Mouse (Mus musculus): ENCODE results near the gene Disc1.

Gene Disc1

GRCm38 (mm10) chr8:125224271-125224699 lies 170.3 kb downstream of the Disc1 start:
- DNase-seq: no peak

DNA sequence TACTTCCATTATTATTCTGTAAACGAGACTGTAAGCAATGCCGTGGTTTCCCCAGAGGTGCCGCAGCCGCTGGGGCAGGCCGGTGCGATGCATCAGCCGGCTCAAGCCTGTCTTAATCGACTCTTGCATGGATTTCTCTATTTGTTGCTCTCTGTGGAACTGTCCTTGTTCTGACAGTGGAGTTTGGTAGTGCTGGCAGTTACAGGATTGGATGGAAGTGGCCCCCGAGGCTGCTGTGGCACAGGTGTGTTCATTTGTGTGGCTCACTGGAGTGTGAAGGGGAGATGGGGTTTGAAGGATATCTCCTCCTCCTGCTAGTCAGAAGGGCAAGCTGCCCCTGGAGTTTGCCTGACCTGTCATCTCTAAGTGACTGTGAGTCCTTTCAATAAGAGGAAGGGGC lies 171.3 kb downstream of the Disc1 start:
- DNase-seq: no peak

GRCm38 (mm10) chr8:125226989-125227624 lies 173.1 kb downstream of the Disc1 start:
- DNase-seq: peak; percentile 14

GRCm38 (mm10) chr8:125230526-125231131 lies 176.6 kb downstream of the Disc1 start:
- no peak for DNase-seq

DNA sequence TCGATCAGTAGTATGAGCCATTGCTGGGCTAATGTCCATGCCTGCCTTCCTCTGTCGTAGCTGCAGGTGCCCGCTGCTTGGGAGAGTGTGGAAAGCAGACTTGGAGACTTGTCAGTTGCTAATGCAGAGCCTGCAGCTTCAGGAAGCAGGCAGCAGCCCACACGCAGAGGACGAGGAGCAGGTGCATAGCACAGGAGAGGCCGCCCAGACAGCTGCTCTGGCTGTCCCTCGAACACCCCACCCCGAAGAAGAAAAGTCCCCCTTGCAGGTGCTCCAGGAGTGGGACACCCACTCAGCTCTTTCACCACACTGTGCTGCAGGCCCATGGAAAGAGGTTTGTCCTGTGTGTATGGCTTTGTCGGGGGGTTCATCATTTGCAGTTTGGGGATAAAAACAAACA lies 178.7 kb downstream of the Disc1 start:
- no peak for DNase-seq

DNA sequence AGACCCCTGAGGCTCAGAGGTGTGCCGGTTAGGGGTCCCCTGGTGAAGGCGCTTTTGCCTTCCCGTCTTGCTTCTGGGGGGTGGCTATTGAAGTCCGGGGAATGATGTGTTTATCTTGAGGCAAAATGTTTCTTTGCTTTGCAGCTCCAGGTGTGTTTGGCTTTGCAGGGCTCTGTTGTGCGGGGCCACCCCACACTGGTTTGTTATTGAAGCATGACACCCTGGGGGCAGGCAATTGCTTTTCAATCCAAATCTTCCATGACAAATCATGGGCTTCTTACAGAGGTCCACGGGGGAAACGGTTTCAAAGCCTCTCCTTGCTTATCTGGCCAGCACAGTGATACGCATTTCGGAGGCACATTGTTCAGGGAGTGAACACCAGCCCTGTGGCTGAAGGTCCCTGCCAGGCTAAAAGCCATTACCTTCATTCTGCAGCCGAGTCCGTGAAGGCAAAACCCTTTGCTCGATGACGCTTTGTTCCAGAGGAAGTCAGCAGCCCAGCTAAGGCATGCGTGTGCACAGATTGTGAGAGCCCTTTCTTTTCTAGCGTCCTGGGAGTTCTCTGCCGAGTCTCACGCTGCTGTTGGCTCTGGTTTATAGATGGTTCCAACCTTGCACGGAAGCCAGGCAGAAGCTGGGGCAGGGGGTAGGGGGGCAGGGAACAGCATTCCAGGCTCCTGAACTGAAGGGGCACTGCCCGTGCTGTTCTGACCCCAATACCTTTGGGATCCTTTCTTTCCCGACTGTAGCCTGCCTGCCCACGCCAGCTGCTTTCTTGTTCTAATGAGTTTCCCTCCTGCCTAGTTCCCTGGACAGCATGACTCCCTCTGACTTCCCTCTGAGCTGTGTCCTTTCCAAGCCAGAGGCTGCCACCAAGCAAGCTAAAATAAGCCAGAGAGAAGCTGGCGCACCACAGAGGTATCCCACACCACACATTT lies 182.2 kb downstream of the Disc1 start:
- DNase-seq: no peak

DNA sequence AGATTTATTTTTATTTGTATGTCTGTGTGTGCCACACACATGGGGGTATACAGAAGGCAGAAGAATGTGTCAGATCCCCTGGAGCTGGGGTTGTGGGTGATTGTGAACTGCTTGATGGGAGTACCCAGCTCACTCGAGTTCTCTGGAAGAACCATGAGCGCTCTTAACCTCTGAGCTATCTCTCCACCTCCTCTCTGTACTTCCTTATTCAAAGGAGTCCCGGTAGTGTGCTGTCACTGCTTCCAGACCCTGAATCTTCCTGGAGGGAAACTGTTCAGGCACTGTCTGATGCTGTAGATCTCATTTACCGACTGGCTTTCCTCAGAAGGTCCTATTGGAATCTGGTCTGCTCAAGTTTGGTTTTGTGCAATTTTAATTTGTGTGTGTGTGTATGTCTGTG lies 186.8 kb downstream of the Disc1 start:
- DNase-seq: no peak

DNA sequence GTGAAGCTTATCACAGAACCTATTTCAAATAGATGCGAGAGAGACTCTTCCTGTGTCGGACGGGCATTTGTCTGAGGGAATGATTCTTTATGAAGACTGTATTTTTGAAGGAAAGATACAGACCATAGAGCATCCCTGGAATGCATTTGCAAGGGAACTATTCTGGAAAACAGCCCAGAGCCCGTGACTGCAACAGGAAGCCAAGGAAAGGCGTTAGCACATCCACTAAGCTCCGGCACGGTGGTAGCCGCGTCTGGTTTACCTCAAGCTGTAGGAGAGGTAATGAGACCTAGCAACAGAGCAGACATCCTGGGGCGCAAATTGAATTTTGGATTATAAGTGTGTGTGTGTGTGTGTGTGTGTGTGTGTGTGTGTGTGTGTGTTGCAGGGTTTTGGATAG lies 188.4 kb downstream of the Disc1 start:
- peak; percentile 27 for DNase-seq

DNA sequence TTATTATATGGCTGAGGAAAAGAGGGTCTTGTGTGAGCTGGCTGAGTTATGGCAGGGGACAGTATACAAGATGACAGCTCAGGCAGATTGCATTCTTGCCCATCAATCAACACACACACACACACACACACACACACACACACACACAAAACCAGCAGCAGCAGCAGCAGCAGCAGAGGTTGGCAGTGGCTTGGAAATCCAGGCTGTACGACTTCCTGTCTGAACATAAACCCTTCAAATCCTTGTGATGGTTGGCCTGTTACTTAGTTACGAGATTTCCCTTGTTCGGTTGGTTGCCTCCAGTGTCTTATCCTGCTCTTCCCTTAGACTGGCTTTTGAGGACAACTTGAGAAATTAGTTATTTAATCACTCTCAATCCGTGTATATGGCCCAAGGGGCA lies 188.9 kb downstream of the Disc1 start:
- DNase-seq: no peak

- DNase-seq: no peak
Measured at GRCm38 (mm10) chr8:125246737-125247292, 192.8 kb downstream of the Disc1 start.

GRCm38 (mm10) chr8:125247349-125247748 lies 193.4 kb downstream of the Disc1 start:
- no peak for DNase-seq

DNA sequence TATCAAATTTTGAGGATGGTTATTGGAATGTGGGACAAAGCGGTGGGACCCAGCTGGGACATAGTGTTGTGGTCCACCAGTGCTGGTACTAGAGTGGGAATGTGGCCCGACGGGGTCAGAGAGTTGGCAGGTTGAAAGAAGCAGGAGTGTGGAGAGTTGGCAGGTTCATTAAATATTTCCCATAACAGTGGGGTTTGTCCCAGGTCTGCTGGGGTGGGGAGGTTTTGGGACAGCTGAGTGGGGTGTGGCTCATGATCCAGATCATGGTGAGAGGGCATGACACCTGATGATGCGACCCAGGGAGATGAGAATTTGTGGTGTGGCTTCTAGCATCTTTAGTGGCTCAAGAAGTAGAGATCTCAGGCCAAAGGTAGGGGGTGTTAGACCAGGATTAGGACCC lies 199.0 kb downstream of the Disc1 start:
- no peak for DNase-seq

DNA sequence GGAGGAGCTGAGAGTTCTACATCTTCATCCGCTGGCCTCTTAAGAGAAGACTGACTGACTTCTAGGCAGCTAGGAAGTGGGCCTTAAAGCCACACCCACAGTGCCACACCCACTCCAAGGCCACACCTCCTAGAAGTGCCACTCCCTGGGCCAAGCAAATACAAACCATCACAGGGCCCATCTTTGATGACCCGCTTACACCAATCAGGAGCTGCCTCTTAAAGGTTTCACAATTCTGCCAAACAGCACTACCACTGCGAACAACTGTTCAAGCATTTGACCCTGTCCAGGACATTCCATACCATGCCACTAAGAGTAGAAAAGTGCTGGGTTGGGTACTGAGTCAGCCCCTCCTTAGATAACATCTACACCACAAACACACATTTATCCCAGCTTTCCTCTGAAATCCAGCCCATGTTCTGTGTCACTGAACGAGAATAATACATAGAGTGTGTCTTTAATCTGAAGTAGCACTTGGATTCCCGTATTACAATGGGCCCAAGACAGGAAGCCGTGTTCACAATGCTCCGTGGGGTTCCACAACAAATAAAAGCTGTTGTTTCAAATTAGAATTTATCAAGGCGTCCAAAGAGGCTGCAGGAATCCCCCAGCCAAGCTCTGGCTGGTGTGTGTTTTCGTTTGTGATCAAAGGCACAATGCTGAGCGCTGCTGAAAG lies 199.6 kb downstream of the Disc1 start:
- DNase-seq: peak; percentile 24

DNA sequence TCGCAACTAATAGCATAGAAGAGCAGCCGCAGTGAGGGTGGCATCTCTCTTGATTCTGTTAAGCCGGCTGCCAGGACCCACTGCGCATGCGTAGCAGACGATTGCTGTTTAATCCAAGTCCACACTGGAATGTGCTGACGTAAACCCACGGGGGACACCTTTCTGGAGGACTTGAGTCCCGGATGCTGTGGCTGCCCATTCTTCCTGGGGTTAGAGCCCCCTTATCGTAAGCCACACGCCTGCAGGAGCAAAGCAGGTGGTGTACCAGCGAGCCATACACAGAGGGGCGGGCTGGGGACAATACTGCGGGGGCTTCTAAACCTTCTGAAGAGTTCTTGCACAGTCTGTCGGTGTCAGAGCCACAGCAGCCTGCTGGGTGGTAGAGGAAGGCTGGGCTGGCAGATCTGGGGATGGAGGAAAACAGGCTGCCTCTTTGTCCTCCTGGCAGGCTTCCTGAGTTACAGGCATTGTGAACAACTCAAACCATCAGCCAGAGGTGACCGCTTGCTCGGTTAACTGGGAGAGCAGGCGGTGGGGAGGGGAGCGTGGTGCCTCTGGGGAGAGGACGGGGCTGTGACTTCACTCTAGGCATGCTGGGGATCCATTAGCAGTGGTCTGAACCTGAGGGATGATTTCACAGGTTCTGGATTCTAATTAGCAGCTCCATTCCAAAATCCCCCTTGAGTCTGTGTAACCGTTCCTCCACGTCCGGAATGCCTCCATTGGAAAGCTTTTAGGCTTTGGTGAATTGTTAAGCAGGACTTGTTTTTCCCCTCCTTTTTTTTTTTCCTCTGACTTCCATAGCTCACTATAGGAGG lies 200.4 kb downstream of the Disc1 start:
- peak; percentile 65 for DNase-seq

DNA sequence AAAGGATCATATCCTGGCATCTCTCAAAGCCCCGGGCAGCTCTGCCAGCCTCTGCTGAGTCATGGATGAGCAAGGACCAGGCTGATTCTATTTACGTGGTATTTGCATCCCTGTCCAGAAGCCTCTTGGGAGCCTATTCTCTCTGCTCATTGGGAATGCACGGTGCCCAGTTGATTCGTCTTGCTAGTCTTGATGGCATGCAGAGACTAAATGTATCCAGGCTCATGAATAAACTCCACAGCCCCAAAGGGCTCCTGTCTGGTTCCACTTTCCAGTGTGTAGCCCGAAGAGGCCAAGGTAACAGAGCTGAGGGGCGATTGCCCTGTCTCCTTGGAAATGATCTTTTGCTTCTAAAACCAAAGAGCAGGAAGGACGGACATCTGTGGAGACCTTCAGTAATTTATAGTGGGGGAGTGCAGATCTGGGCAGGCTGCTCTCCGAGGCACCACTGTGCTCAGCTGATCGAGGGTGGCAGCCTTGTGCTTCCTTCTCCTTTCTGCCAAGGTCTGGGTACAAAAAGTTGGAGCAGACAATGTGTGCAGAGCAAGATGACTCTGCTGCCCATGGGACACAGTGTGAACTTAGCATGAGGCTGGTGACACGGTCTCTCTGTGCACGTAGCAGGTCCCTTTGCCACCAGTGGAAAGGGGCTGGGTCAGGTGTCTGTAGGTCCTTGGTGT lies 201.2 kb downstream of the Disc1 start:
- no peak for DNase-seq

DNA sequence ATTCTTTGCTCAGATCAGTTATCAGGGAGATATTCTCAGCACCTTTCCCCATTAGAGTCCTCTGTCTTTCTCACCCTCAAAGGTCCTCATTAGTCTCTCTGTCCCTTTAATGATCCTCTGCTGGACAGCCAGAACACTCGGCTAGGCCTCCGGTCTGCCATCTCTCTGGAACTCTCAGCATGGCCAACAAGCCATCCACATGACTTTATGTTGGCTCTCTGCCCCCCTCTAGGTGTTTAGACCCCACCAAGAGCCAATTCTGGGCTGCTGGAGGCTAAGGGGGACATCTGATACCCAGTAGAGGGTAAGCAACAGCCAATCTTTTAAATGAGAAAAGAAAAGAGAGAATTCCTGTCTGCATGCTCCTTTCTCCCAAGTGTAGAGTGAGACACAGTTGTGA lies 203.7 kb downstream of the Disc1 start:
- no peak for DNase-seq

DNA sequence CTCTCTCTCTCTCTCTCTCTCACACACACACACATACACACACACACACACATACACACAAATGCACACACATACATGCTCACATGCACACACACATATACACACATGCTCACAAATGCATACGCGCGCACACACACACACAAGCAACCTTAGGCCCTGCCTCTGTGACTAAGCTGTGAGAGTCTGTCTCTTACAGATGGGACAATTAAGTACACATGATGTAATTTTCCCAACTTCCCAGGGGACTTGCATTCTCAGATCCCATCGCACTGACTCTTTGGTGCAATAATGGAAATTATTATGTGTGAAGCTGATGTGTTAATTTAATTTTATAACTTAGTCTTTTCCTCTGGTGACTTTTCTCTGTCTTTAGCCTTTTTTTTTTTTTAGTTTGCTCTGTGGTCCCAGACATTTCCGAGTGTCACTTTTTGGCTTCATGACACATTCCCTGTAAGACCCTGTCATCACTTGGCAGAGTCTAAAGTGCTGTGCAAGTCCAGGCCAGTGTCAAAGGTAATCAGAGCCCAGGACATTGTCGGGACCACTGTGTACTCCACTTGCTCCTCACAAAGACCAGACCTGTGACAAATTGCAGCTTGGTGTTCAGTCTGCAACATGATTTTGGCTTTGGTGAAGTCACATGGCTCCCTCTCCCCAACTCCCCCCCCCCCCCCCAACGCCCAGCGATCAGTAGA lies 205.0 kb downstream of the Disc1 start:
- DNase-seq: no peak

- no peak for DNase-seq
Measured at GRCm38 (mm10) chr8:125268181-125268705, 214.2 kb downstream of the Disc1 start.

GRCm38 (mm10) chr8:125270292-125270691 lies 216.3 kb downstream of the Disc1 start:
- DNase-seq: no peak

GRCm38 (mm10) chr8:125271357-125271756 lies 217.4 kb downstream of the Disc1 start:
- DNase-seq: no peak
